Mouse (Mus musculus) G1E (cell line): ENCODE data around the gene Edem1.

ENCODE experiments used
- CTCF ChIP-seq: IDR thresholded peaks from 2 replicates; pipeline ENCODE4 v1.5.1; 2012; ENCODE audit warnings: low read depth, low read length, inconsistent platforms, mixed read lengths
- GATA1 ChIP-seq: IDR thresholded peaks from 2 replicates; pipeline ENCODE4 v1.6.1; 2012; ENCODE audit warnings: borderline replicate concordance, low read length, inconsistent platforms, mixed read lengths

GRCm38 (mm10) chr6:108895129-108895528, 66.7 kb downstream of the Edem1 start:
- TF ChIP-seq CTCF: no peak
- no peak for TF ChIP-seq GATA1
